Mouse (Mus musculus) embryo, embryonic 11.5 days (tissue): ENCODE results near the gene Mul1.
A peak's percentile ranks its signal among the peaks of the same experiment; 100 is the strongest.
"Not testable (repeated sequence)": the region's sequence is repeated elsewhere in the genome, so short reads cannot be mapped to it uniquely, and the experiment has no call there.

Experiments
- DNase-seq: peaks from one replicate; pipeline ENCODE4 v3.0.0-alpha.2; 2012; ENCODE audit warnings: low read depth, low spot score

The Mul1 gene

DNA sequence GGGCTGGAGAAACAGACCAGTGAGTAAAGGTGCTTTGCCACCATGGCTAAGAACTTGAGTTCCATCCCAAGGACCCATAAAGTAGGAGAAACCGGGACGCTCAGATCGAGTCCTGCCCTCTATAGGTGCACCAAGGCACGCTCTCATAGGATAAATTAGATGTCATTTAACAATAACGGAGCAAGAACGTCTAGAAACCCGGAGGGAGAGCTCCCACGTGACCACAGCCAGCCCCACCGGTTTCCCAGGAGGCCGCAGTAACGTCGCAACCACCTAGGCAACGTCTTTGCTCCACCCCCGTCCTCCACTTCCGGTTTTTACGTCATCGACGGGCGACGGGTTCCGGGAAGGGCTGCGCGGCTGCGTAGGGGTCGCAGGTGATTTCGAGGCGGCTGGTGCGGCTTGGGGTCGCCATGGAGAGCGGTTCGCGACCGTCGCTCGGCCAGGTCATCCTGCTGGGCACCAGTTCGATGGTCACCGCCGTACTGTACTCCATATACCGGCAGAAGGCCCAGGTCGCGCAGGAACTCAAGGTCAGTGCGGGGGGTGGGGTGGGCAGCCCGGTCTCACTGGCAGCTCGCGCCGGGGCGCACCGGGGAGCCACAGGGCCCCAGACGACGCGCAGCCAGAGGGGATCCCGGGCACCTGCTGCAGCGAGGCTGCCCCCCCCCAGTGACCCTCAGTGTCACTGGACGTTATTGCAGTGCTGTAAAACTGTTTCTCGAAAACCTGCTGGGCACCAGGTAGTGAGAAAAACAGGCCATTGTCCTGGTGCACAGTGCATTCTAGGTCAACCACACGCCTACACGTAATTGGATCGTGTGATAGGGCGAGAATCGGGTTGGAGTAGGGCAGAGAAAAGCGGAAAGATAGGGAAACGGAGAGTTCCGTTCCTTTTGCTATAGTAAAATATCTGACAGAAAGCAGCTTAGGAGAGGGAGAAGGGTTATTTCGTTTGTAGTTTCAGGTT lies at the start of gene Mul1:
TSS of gene Mul1 (plus strand) at position 325 of the 970 bp plus-strand sequence.
- peak; percentile 94 for DNase-seq

DNA sequence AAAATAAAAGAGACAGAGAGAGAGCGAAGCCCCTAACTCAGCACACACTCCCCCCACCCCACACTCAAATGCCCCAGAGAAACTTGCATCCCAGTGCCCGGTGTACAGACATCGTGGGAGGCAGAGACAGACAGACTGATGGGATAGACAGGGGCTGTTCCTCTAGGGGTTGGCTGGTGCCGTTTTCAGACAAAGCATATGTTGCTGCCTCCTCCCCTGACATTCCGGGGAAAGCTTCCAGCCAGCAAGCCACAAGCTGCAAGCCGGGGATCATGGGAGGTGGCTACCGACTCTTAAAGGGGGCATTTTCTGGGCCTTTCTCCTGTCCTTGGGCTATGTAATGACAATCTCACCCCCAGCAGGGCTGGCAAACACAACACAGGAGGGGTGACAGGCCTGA lies 40.8 kb upstream of the Mul1 start:
- DNase-seq, result no peak

DNA sequence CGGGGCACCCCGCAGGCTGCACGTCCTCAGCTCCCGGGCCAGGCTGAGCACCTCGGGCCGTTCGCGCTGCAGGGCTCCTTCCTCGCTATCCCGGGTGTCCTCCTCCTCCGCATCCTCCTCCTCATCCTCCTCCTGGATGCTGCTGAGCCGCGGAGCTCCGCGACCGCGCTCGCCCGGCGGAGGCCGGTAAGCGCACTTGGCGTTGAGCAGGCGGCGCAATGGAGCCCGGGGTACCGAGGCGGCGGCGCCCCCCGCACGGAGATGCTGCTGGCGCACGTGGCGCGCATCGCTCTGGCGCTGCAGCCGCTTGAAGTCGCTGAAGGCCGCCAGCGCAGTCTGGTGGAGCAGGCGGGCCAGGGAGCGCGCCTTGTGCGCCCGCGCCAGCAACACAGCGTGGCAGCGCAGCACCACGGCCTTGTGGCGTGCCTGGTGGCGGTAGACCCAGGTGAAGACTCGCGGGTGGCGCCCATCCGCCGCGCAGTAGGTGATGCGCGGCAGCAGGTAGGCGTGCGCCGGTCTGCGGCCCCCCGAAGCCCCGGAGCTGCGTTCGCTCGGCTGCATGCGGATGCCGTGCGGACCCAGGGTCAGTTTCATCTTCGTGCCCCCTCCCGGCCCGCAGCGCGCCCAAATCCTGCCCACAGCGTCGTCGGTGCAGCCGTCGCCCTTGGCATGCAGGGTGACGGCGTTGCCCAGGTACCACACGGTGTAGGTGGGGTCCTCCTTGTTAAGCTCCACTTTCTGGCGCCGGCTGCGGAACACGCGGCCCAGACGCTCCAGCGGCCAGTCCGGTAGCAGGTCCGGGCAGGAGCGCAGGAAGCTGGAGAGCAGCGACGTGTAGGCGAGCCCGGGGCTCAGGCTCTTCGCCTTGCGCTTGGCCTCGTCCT lies 39.1 kb upstream of the Mul1 start:
- no peak for DNase-seq

DNA sequence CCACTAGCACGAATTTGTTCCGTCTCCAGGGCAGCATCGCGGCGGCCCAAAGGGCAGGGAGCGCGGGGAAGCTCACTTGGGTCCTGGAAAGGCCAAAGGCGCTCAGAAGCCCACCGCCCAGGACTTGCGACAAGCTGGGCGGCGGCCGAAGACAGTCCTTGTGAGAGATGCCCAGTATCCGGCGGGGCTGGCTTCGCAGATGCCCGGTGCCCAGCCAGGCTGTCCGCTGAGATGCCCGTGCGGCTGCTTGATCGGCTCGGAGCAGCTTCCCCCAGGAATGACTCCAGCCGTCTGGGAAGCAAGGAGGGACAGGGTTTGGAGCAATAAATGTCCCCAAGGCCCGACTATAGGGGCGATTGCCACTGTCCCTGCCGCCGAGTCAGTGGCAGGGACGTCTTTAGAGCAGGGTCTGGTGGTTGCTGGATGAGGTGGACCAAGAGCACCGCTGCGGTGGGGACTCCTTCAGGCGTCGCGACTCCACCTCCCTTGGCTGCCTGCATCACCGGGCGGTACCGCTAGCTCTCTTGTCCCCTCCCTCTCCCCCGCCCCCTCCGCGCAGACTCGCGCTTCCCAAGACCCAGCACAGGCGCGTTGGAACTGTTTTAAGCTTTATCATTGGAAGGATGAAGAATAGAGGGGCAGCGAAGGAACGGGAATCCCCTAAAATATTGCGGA lies 38.4 kb upstream of the Mul1 start, which contains the start of gene Fam43b:
TSS of gene Fam43b (minus strand) at position 558 of the 675 bp plus-strand sequence.
- DNase-seq, result no peak

DNA sequence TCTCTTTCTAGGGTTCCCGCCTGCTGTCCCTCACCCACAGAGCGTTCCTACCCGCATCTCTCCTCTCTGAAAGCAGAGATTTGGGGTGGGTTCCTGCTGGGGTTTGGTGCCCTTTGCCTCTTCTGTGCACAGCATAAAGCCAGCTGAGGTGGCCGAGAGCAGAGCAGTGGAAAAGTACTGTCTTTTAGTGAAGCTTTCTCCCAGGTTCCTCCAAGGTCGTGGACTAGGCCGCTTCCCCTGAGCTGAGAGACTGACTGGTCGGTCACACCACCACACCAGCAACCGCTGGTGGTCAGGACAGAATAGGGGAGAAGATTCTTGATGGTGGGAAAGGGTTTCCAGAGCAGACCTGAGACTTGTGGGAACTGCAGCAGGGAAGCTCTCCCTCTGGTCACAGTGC lies 37.8 kb upstream of the Mul1 start:
- no peak for DNase-seq

DNA sequence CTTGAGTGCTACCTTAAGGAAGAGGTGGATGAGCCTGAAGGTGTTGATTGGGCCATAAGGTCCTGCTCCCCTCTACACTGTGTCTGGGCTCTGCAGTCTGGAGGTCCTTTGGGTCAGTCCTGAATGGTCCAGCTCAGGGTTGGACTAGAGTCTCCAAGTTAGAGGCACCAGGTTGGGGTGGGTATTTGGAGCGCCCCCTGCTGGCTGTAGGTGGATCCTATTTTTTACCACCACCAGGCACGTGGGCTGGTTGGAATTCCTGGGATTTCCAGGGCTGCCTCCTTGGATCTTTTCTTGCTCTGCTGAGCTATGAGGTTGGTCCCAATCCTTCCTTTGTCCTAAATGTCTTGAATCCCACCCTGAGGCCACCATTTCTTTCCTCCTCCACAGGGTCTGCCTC lies 29.7 kb upstream of the Mul1 start:
- DNase-seq, result no peak

DNA sequence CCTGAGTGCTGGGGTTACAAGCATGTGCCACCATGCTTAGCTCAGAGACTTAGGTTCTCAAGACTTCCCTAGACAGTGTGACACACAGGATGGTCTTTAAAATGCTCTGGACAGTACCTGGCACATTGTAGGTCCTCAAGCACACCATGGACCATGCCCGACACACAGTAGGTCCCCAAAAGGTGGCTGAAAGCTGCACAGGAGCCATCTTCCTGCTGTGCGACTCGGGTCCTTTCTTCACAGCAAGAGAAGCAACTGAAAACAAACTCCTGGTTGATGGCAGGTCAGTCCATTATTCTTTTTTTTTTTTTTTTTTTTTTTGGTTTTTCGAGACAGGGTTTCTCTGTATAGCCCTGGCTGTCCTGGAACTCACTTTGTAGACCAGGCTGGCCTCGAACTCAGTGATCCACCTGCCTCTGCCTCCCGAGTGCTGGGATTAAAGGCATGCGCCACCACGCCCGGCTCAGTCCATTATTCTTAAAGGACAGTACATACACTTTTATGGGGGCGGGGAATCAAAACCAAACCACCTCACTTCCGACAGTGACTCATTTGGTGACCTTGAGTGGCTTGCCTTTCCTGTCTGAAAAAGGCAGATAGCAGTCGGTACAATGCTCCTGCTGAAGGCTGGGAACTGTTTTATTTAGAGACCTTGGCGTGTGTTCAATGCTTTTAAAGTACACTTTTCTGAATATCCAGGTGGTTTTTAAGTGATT lies 26.8 kb upstream of the Mul1 start:
- DNase-seq, result no peak

DNA sequence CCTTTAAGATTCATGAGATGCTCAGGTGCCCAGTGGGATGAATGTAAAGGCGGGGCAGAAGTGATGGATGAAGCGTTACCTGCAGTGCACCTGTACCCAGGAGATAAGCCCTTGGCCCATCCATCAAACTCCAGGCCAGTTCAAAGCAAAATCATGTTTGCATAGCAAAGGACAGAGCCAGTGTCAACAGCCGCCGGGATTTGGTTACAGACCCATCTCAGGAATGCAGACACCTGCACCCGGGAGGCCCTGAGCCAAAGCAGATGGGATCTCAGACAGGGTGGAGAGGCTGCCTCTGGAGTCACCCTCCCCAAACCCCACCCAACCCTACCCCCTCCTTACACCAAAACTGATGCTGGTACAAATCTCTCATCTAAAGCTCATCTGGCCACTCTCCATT lies 23.5 kb upstream of the Mul1 start:
- DNase-seq, result no peak

DNA sequence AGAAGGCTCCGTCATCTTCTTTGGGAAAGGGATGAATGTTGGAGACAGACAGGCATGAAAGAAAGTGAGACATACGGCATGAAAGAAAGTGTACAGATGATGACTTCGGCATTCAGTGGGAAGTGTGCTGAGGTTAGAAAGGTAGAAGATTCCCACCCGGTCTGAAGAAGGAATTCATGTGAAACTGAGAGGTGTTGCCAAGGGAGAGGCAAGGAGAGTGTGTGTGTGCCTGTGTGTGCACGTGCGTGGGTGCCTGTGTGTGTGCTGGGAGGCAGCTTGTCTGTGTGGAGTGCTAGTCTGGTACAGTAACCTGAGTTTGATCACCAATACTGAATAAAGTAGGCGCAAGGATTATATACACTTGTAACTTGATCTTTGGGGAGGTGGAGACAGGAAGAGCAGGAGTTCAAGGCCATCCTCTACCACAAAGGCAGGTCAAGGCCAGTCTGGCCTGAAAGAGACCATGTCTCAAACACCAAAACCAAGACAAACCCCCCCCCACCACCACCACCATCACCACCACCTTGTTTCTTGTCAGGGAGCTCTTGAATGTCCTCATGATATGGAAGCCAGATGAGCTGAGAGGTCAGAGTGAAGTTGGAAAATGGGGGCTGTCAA lies 22.9 kb upstream of the Mul1 start:
- DNase-seq, result no peak

DNA sequence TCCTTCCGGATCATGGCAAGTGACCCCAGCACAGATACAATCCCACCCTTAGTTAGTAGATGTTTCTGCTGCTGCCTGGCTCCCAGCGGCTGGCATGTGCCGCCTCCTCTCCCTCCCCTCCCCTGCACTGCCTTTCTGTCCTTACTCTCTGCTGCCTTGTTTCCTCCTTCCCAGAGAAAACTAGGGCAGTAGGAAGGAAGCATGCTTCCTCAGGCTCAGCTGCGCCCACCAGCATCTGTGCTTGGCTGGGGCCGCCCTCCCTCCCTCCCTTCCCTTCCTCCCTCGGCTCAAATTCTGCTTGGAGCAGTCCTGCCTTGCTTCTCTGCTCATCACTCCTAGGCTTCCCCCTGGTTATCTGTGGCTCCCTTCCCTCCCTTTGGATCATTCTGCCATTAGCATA lies 19.7 kb upstream of the Mul1 start:
- DNase-seq, result no peak

DNA sequence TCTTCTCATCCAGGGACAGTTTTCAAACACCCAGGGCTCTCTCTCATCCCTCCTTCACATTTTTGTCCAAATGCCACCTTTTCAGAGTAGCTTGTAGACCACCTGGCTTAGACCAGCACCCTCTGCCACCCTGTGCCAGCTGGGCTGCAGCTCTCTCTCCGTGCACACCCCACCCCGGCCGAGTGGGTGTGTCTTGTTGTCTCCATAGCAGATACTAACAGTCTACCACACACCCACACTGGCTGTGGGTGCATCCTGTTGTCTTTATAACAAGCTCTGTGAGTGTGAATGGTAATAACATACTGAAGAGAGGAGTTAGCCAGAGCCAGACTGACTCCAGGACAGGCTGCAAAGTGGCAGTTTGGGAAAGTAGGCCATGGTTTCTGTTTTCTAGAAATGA lies 18.5 kb upstream of the Mul1 start:
- DNase-seq, result no peak

DNA sequence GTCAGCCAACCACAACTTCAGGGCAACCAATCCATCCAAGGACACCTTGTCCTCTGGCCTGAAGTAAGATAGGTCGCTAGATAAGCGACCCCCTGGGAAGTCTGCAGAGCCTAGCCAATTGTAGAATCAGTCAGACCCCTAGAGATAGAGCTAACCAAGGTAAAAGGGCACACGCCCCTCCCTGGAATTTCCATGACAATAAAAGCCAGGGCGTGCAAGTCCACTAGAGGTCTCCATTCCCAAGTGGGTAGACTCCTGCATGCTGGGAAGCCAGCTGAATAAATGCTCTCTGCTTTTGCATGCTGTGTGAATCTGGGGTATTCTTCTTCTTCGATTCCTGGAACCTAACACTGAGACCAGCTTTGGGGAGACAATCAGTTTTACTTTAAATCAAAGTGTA lies 18.1 kb upstream of the Mul1 start:
- no peak for DNase-seq

DNA sequence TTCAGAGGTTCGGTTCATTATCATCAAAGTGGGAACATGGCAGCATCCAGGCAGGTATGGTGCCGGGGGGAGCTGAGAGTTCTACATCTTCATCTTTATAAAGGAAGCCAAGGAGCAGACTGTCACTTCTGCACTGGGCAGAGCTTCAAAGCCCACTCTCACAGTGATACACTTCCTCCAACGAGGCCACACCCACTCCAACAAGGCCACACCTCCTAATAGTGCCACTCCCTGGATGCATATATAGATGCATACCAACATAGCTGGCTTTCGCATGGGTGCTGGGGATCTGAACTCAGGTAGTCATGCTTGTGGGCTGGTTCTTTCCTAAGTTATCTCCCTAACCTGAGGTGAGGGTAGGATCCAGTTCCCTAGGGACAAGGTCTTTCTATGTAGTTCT lies 16.6 kb upstream of the Mul1 start:
- no peak for DNase-seq

DNA sequence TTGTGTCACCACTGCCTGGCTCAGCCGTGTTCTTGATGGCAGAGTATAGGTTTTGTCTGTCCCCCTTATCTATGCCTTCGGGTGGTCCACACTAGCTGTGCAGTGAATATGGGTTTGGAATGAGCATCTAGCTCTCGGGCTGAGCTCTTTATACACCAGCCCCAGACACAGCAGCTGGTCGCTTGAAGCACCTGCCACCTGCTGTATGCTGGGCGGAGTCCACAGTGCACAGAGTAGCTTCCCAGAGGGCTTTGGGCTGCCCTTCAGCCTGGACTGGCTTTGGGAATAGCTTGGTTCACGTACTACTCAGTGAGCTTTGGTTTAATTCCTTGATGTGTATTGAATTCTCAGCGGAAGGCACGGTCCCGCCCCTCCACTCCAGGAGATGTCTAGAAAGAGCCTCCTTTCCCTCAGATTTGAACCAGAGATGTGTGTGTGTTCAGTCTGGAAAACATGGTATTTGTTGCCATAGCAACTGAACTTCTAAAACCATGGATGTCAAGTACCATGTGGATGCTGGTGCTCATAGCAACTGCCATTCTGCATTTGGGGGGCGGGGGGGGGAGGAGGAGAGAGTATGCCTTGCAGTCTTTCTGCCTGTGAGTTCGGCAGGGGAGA lies 16.0 kb upstream of the Mul1 start:
- DNase-seq, result no peak

DNA sequence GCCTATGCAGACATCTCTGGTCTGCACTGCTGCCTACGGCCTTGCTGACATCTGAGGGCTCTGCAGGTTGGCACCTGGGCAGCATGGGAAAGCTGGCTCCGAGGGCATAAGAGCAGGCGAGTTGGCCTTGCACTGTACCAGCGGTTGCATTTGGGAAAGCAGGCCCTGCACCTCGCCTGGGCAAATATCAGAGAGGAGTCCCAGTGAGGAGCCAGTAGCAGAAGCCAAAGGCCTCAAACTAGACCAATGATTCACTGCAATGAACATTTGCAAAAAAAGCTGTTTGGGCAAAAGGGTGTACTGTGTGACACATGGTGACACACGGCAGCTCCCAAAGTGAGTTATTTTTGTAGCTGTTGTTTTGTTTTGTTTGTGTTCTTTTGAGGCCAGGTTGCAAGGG lies 9.4 kb upstream of the Mul1 start:
- DNase-seq, result no peak

DNA sequence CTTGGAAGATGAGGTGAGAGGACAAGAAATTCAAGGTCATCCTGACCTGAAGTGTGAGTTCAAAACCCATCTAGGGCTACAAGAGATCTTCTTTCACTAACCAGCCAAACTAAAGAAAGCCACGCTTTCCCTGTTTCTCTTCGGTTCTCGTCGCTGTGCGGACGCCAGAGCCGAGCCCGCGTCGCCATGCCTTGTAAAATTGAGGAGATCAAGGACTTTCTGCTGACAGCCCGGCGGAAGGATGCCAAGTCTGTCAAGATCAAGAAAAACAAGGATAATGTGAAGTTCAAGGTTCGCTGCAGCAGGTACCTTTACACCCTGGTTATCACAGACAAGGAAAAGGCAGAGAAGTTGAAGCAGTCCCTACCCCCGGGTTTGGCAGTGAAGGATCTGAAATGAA lies 8.9 kb upstream of the Mul1 start:
- not testable (repeated sequence) for DNase-seq

DNA sequence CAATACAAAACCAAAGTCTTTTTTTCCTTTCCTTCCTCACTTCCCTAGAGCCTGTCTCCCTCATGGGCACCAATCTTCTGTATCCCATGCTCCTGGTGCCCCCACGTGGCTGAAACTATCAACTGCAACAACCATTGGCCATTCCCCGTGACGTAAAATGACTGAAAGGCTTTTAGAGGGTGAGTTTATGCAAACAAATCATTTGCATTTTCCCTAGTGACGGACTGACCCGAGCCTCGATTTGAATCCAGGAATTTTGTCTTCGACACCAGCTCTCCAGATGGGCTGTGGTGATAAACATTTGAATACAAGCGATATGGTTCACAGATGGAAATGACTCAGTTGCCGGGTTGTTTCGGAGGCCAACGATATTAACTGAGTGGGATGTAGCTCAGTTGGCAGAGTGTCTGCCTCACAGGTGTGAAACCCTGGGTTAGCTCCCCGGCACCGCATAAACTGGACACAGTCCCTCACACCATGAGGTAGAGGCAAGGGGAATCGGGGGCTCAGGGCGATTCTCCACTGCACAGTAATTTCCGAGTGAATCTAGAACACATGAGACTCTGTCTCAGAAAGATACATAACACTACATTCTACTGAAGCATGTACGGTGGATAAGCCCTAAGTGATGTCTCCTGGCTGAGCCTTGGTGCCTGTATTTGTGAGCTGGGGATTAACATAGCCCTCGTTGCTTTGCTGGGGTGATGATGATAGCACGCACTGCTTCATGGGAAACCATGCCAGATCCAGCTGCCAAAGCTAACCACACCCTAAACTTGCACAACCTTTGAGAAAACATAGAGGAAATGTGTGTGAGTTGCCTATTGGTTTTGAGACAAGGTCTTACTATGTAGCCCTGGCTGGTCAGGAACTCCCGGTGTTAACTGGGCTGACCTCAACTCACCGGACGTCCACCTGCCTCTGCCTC lies 7.4 kb upstream of the Mul1 start:
- peak; percentile 67 for DNase-seq

DNA sequence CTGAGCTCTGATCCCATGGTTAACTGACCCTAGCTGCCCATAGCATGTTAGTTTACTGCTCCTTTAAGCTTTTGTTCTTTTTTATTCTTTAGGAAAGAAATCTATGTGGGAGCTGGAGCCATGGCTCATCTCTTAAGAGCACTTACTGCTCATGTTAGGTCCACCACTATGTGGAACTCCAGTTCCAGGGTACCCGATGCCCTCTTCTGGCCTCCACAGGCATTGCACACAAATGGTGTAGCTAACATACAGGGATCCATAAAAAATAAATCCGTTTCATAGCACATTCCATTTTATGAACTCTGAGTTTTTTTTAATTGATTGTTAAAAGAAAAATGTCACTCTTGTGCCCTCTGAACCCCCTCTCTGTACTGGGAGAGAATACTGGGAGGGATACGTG lies 4.7 kb upstream of the Mul1 start:
- DNase-seq, result no peak

DNA sequence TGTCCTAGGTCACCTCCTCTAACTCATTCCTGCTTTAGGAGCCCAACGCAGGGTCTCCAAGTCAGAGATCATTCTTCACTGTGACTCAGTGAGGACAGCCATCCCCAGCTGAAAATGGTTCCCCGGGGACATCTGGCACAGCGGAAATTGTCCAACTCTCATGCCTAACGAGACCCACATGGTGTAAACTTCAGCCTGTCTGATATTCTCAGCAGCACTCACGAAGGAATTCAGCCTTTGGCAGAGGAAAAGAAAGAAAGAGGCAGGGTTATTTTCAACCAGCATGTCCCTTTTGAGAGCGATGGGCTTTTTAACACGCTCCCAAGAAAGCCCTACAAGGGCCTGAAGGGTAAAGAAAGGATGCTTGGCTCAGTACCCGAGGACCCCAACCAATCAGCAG lies 3.1 kb upstream of the Mul1 start:
- DNase-seq, result no peak
